In genomic region chr7:68717498-68717897, GRCm38 (mm10) we compare ENCODE assay signal across 9 mouse cellular contexts. TPM values are rescaled to one million over a fixed set of nuclear protein-coding genes. Genes with fewer than 3 reads are reported as not detected.
A peak's percentile ranks its signal among the peaks of the same experiment; 100 is the strongest.
DNase-seq lines count a peak whose midpoint lies in the region; ATAC-seq and TF ChIP-seq lines count a peak whose summit lies in the region.
"Had no signal": no experiment of that assay in that cellular context is flagged by ENCODE, and none has a peak within 500 bp of the region (broad histone marks: within the 10 kb centered on the region; RNA-seq: fewer than 3 reads in every experiment).

No protein-coding gene starts in this region.

- no peaks in the 10 kb centered on the region for H3K36me3 ChIP-seq in hindbrain, embryonic 15.5 days
- no peaks in the 10 kb centered on the region for H3K36me3 ChIP-seq in midbrain, embryonic 13.5 days
- H3K36me3 ChIP-seq in thymus, adult 2 months (ENCODE audit: control insufficient read depth, insufficient read depth, low read length) = no peaks in the 10 kb centered on the region

- peak; percentile 27 for DNase-seq in Patski (ENCODE audit: low read depth, low spot score)
- DNase-seq in frontal cortex, postnatal 25 days (ENCODE audit: low spot score in 2 of 2) = peak; percentile 22 to 30
- peak; percentile 52 to 56 for DNase-seq in layer of hippocampus, postnatal 10 days (ENCODE audit: low spot score in 2 of 2)
- peak; percentile 8 for DNase-seq in testis, postnatal 14 days (ENCODE audit: low spot score)
- no peak for DNase-seq in thymus, adult 2 months

- WGBS in hindbrain, embryonic 15.5 days = 34% methylated on average over 10 of the region's 10 CpGs
- WGBS in midbrain, embryonic 13.5 days = 30% methylated on average over 10 of the region's 10 CpGs
- WGBS in thymus, adult 2 months = 38% methylated on average over 10 of the region's 10 CpGs

- no peak for TF ChIP-seq CTCF in Patski (IDR thresholded peaks at IDR 0.05)
- no peak for TF ChIP-seq CTCF in thymus, adult 2 months (IDR thresholded peaks at IDR 0.05; ENCODE audit: borderline replicate concordance, control insufficient read depth, extremely low read depth, insufficient read depth, low read length, poor library complexity)

- TF ChIP-seq POLR2A in thymus, adult 2 months (IDR thresholded peaks at IDR 0.05; ENCODE audit: control insufficient read depth, extremely low read depth, insufficient read depth, low read length, poor library complexity) = no peak

- POLR2A ChIA-PET in Patski (lab: Charles Lee) = no interaction called here

- CTCF ChIA-PET in Patski (lab: Charles Lee) = interaction anchor here (1.0 to 2.0 kb wide), 3 partner anchors 8 to 25 kb away, joined by 4 to 7 read pairs (median 5); no protein-coding TSS in a partner anchor

- peak overlapping the region; percentile 20 for H3K27ac ChIP-seq in brown adipose tissue, adult 24 weeks (replicated peaks; ENCODE audit: low read depth, low read length)
- no peak overlapping the region for H3K27ac ChIP-seq in hindbrain, embryonic 15.5 days (replicated peaks)
- no peak overlapping the region for H3K27ac ChIP-seq in midbrain, embryonic 13.5 days
- no peak overlapping the region for H3K27ac ChIP-seq in thymus, adult 2 months (ENCODE audit: control insufficient read depth, insufficient read depth, low read length)
- H3K27ac ChIP-seq: liver, embryonic 14.5 days had no signal

- in situ Hi-C loops in Patski (cut with MboI; ENCODE audit: low pct_unique_long_range_greater_than_20kb) = no loop called here

- peak; percentile 49 for ATAC-seq in Patski
- no peak for ATAC-seq in hindbrain, embryonic 15.5 days (ENCODE audit: low FRiP score, low read depth)
- peak; percentile 65 for ATAC-seq in midbrain, embryonic 13.5 days

- H3K27me3 ChIP-seq in Patski = no peaks in the 10 kb centered on the region
- no peaks in the 10 kb centered on the region for H3K27me3 ChIP-seq in hindbrain, embryonic 15.5 days
- H3K27me3 ChIP-seq in midbrain, embryonic 13.5 days = no peaks in the 10 kb centered on the region
- no peaks in the 10 kb centered on the region for H3K27me3 ChIP-seq in thymus, adult 2 months (ENCODE audit: control insufficient read depth, insufficient read depth, low read length)

- no peak overlapping the region for H3K9ac ChIP-seq in hindbrain, embryonic 15.5 days
- H3K9ac ChIP-seq in midbrain, embryonic 13.5 days (replicated peaks) = no peak overlapping the region
- H3K9ac ChIP-seq: liver, embryonic 14.5 days had no signal

- peaks cover 13% of the 10 kb centered on the region for H3K4me1 ChIP-seq in brown adipose tissue, adult 24 weeks (ENCODE audit: control insufficient read depth, insufficient read depth, insufficient read length, low read length)
- H3K4me1 ChIP-seq in hindbrain, embryonic 15.5 days (replicated peaks) = peaks cover 8% of the 10 kb centered on the region
- peaks cover 16% of the 10 kb centered on the region for H3K4me1 ChIP-seq in midbrain, embryonic 13.5 days (replicated peaks)
- no peaks in the 10 kb centered on the region for H3K4me1 ChIP-seq in thymus, adult 2 months (replicated peaks; ENCODE audit: control insufficient read depth, insufficient read depth, low read length)

- no peaks in the 10 kb centered on the region for H3K9me3 ChIP-seq in hindbrain, embryonic 15.5 days
- no peaks in the 10 kb centered on the region for H3K9me3 ChIP-seq in midbrain, embryonic 13.5 days

- peak overlapping the region; percentile 12; the same call in 1 of the 2 replicates for H3K4me3 ChIP-seq in brown adipose tissue, adult 24 weeks (ENCODE audit: insufficient read depth, low read depth, low read length)
- H3K4me3 ChIP-seq in hindbrain, embryonic 15.5 days = no peak overlapping the region
- no peak overlapping the region for H3K4me3 ChIP-seq in midbrain, embryonic 13.5 days (replicated peaks)
- H3K4me3 ChIP-seq in thymus, adult 2 months (ENCODE audit: control insufficient read depth, insufficient read depth, low read length) = no peak overlapping the region

- H3K4me2 ChIP-seq in hindbrain, embryonic 15.5 days = peak overlapping the region; percentile 31
- H3K4me2 ChIP-seq in midbrain, embryonic 13.5 days (replicated peaks) = peak overlapping the region; percentile 6; the same call in 1 of the 2 replicates

RNA-seq across cellular contexts. Expression of gene Arrdc4, which starts 31.5 kb away (rescaled TPM):
- 11.6 TPM for polyA plus RNA-seq in Patski (2021)
- polyA plus RNA-seq in brown adipose tissue, adult 24 weeks (2012; ENCODE audit: insufficient read depth, insufficient read length, missing spikeins) = 6.5 and 10.9 TPM in 2 replicates
- 22.4 and 26.0 TPM in 2 replicates for polyA plus RNA-seq in hindbrain, embryonic 15.5 days (2015; fragmentation: Nextera tagmentation; extraction: Ambion mirVana)
- total RNA-seq in layer of hippocampus, postnatal 10 days (2021) = 10 to 100 TPM; 25.2 to 26.0 TPM
- polyA plus RNA-seq in midbrain, embryonic 13.5 days (2015; fragmentation: Nextera tagmentation; extraction: Ambion mirVana) = 18.3 and 22.2 TPM in 2 replicates
- polyA plus RNA-seq in thymus, adult 2 months (2012; rRNA removed) = 5.2 and 7.2 TPM in 2 replicates
